Mouse (Mus musculus) layer of hippocampus, postnatal 10 days (tissue): Measurements from ENCODE around the gene 4932414N04Rik. TPM values are rescaled to one million over a fixed set of nuclear protein-coding genes. Genes with fewer than 3 reads are reported as not detected.

Experiments
- total RNA-seq, 2 experiments: library from RNA; stranded (reverse); gene quantifications; 2 replicates each; pipeline ENCODE4 v1.2.3; 2021

The 4932414N04Rik gene
- total RNA-seq, 2 experiments from 2014 or later: not detected

Other genes starting within 250 kb of the 4932414N04Rik start
- gene Stk39, start 184.2 kb upstream of the 4932414N04Rik start, total RNA-seq: 10 to 100 TPM; 47.8 to 54.7 TPM
- gene 4933409G03Rik, start 74.1 kb upstream of the 4932414N04Rik start, total RNA-seq: not detected
- 10 to 100 TPM; 70.5 to 77.3 TPM for gene Cers6, start 205.0 kb downstream of the 4932414N04Rik start, total RNA-seq